9 mouse cellular contexts compared by ENCODE assay signal in the genomic region with DNA sequence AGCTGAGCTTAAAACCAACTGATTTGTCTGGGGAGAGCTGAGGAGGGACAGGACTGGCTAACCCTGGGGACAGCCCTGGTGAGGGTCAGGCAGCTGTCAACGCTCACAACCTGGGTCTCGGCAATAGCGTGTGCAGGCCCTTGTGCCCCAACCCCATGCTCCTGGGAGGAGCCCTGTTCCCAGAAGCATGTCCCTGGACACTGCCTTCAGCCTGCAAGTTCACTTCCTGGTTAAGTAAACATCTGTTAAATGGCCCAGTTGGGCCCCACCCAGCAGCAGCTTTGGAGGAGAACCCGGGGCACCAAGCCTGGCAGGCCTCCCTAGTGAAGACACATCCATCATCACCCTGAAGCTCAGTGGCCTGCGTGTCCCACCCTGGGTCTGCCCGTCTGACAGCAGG. TPM values are rescaled to one million over a fixed set of nuclear protein-coding genes. Genes with fewer than 3 reads are reported as not detected.
DNase-seq lines count a peak whose midpoint lies in the region; ATAC-seq lines count a peak whose summit lies in the region.
"Had no signal": no experiment of that assay in that cellular context is flagged by ENCODE, and none has a peak within 500 bp of the region (broad histone marks: within the 10 kb centered on the region; RNA-seq: fewer than 3 reads in every experiment).

No protein-coding gene starts in this region.

- intact Hi-C loops in left cerebral cortex, postnatal 25 days (cut with DNase I): no loop called here

- H3K27ac ChIP-seq in intestine, embryonic 16.5 days (ENCODE audit: low read length): no peak overlapping the region
- H3K27ac ChIP-seq in forebrain, embryonic 15.5 days (replicated peaks): no peak overlapping the region

- peaks cover 13% of the 10 kb centered on the region for H3K4me1 ChIP-seq in intestine, embryonic 16.5 days (ENCODE audit: control insufficient read depth, insufficient read depth, low read length)
- no peaks in the 10 kb centered on the region for H3K4me1 ChIP-seq in forebrain, embryonic 15.5 days

- H3K9me3 ChIP-seq in intestine, embryonic 16.5 days (ENCODE audit: control insufficient read depth, low read length): no peaks in the 10 kb centered on the region
- no peaks in the 10 kb centered on the region for H3K9me3 ChIP-seq in forebrain, embryonic 15.5 days

- whole genome bisulfite sequencing in intestine, embryonic 16.5 days: 25% methylated on average over 6 of the region's 6 CpGs
- WGBS in forebrain, embryonic 15.5 days: 90% methylated on average over 6 of the region's 6 CpGs

- no peaks in the 10 kb centered on the region for H3K36me3 ChIP-seq in intestine, embryonic 16.5 days (ENCODE audit: control insufficient read depth, insufficient read depth, low read length)
- H3K36me3 ChIP-seq in forebrain, embryonic 15.5 days: no peaks in the 10 kb centered on the region

- H3K4me2 ChIP-seq in intestine, embryonic 16.5 days (ENCODE audit: low read depth, low read length): no peak overlapping the region
- no peak overlapping the region for H3K4me2 ChIP-seq in forebrain, embryonic 15.5 days (replicated peaks)

- ATAC-seq in intestine, embryonic 16.5 days: peak; percentile 69
- ATAC-seq in cerebellum, adult (ENCODE audit: insufficient number of reproducible peaks, low FRiP score, low TSS enrichment): no peak
- no peak for ATAC-seq in forebrain, embryonic 15.5 days (replicated peaks)

- no peaks in the 10 kb centered on the region for H3K27me3 ChIP-seq in intestine, embryonic 16.5 days (replicated peaks; ENCODE audit: control insufficient read depth, insufficient read depth, low read length)
- no peaks in the 10 kb centered on the region for H3K27me3 ChIP-seq in forebrain, embryonic 15.5 days

- no peak overlapping the region for H3K9ac ChIP-seq in intestine, embryonic 16.5 days (ENCODE audit: low read depth, low read length)
- H3K9ac ChIP-seq in forebrain, embryonic 15.5 days (replicated peaks): no peak overlapping the region

- DNase-seq in adrenal gland, adult 2 months: peak; percentile 61
- peak; percentile 53 for DNase-seq in gastrocnemius, postnatal 25 days
- DNase-seq in lung, adult 18-20 months: peak; percentile 85 to 90
- no peak for DNase-seq in left cerebral cortex, postnatal 25 days (ENCODE audit: low spot score in 2 of 2)
- DNase-seq in right cerebral cortex, postnatal 25 days: no peak
- DNase-seq: liver had no signal

- no peak overlapping the region for H3K4me3 ChIP-seq in intestine, embryonic 16.5 days (ENCODE audit: low read length)
- H3K4me3 ChIP-seq in forebrain, embryonic 15.5 days: no peak overlapping the region

RNA-seq across cellular contexts. Expression of gene Fgd5, which starts 56.0 kb away (rescaled TPM):
- 10 to 100 TPM; 13.1 to 18.5 TPM for total RNA-seq in adrenal gland, adult 2 months (2021)
- 7.4 and 7.7 TPM in 2 replicates for polyA plus RNA-seq in adrenal gland, adult 2 months (2012; rRNA removed)
- 10 to 100 TPM in 1 of 2 experiments, 1 to 10 TPM in 1; 9.9 to 10.9 TPM for total RNA-seq in gastrocnemius, postnatal 25 days (2021)
- polyA plus RNA-seq in intestine, embryonic 16.5 days (2015; fragmentation: Nextera tagmentation; extraction: Ambion mirVana): 6.0 and 6.5 TPM in 2 replicates
- total RNA-seq in left cerebral cortex, postnatal 25 days (2021): 1 to 10 TPM; 5.2 TPM
- polyA plus RNA-seq in forebrain, embryonic 15.5 days (2015; fragmentation: Nextera tagmentation; extraction: Ambion mirVana): 6.9 and 7.1 TPM in 2 replicates

RNA-seq across cellular contexts. Expression of gene Nr2c2, which starts 56.5 kb away (rescaled TPM):
- 10 to 100 TPM; 32.4 to 41.1 TPM for total RNA-seq in adrenal gland, adult 2 months (2021)
- 8.1 and 12.0 TPM in 2 replicates for polyA plus RNA-seq in adrenal gland, adult 2 months (2012; rRNA removed)
- total RNA-seq in gastrocnemius, postnatal 25 days (2021): 10 to 100 TPM; 18.0 to 19.6 TPM
- polyA plus RNA-seq in intestine, embryonic 16.5 days (2015; fragmentation: Nextera tagmentation; extraction: Ambion mirVana): 9.2 and 9.4 TPM in 2 replicates
- 10 to 100 TPM; 93.2 to 97.8 TPM for total RNA-seq in left cerebral cortex, postnatal 25 days (2021)
- 40.8 and 44.9 TPM in 2 replicates for polyA plus RNA-seq in forebrain, embryonic 15.5 days (2015; fragmentation: Nextera tagmentation; extraction: Ambion mirVana)

Comparison
In these comparisons a context has a peak if more than half of its experiments do, and no peak if none do; other contexts are left out.
1. DNase-seq: peak in adrenal gland, adult 2 months (single experiment), gastrocnemius, postnatal 25 days (single experiment) and lung, adult 18-20 months (2 of 2); none in left cerebral cortex, postnatal 25 days (0 of 2) and right cerebral cortex, postnatal 25 days (single experiment).